Mouse (Mus musculus) lung, adult 2 months (tissue): Measurements from ENCODE around the gene Cmtr2.

Experiments
- CTCF ChIP-seq: fragments of 200-500 bp; IDR thresholded peaks from 2 replicates; pipeline ENCODE4 v1.5.1; 2011; ENCODE audit warnings: mild to moderate bottlenecking, low read length, control low read depth; ENCODE audit not compliant: insufficient read depth
- POLR2A ChIP-seq: fragments of 200-500 bp; IDR thresholded peaks from 2 replicates; pipeline ENCODE4 v1.6.1; 2011; ENCODE audit warnings: low read depth, mild to moderate bottlenecking, control low read depth, low read length, borderline replicate concordance; ENCODE audit errors: extremely low read depth

GRCm38 (mm10) chr8:110230803-110231202, 15.3 kb downstream of the Cmtr2 start:
- TF ChIP-seq CTCF (no peak), POLR2A (no peak)
